Mouse (Mus musculus) small intestine, adult 2 months (tissue): Measurements from ENCODE around the gene Slc12a8.

Experiments used
- CTCF ChIP-seq: fragments of 200-500 bp; IDR thresholded peaks from 2 replicates; pipeline ENCODE4 v1.5.1; 2012; ENCODE audit warnings: low read depth, mild to moderate bottlenecking, control low read depth, inconsistent platforms, low read length, moderate library complexity, mixed read lengths; ENCODE audit not compliant: insufficient replicate concordance, insufficient read length; ENCODE audit errors: extremely low read depth
- POLR2A ChIP-seq: fragments of 200-500 bp; IDR thresholded peaks from 2 replicates; pipeline ENCODE4 v1.6.1; 2012; ENCODE audit warnings: low read depth, mild to moderate bottlenecking, control low read depth, inconsistent platforms, low read length, moderate library complexity

GRCm38 (mm10) chr16:33578462-33578861 lies 61.3 kb downstream of the Slc12a8 start:
- TF ChIP-seq CTCF, result no peak
- TF ChIP-seq POLR2A, result no peak
